Mouse (Mus musculus): ENCODE results near the gene Gsta2. TPM values are rescaled to one million over a fixed set of nuclear protein-coding genes. Genes with fewer than 3 reads are reported as not detected.
"Not testable (repeated sequence)": the region's sequence is repeated elsewhere in the genome, so short reads cannot be mapped to it uniquely, and the experiment has no call there.

Gsta2 gene
- polyA plus RNA-seq, 1 experiment from 2014 or later: 69.4 TPM

- Histone ChIP-seq H3K9me3 (ENCODE audit: control insufficient read depth, low read length) (no peaks in the 10 kb centered on the region), H3K27ac (replicated peaks) (no peak overlapping the region), H3K4me1 (replicated peaks; ENCODE audit: control insufficient read depth, insufficient read depth) (no peaks in the 10 kb centered on the region), H3K9ac (ENCODE audit: low read length) (no peak overlapping the region), H3K4me3 (ENCODE audit: low read depth, low read length) (no peak overlapping the region), H3K4me2 (replicated peaks; ENCODE audit: low read depth) (no peak overlapping the region), H3K36me3 (ENCODE audit: control insufficient read depth, insufficient read depth, low read length) (no peaks in the 10 kb centered on the region), H3K27me3 (ENCODE audit: control insufficient read depth, insufficient read depth, low read length) (no peaks in the 10 kb centered on the region)
- 76% methylated on average over 6 of the region's 6 CpGs for WGBS
- no peak for ATAC-seq (ENCODE audit: low FRiP score, low TSS enrichment)
- no peak for DNase-seq (ENCODE audit: low spot score)
- no peak for TF ChIP-seq EP300 (optimal IDR thresholded peaks at IDR 0.05)
- no peak for TF ChIP-seq CTCF (IDR thresholded peaks at IDR 0.05; ENCODE audit: low read depth)
Observed at GRCm38 (mm10) chr9:78351504-78352220, 3.9 kb downstream of the Gsta2 start.

- H3K27me3 ChIP-seq (ENCODE audit: control insufficient read depth, insufficient read depth, low read length); H3K36me3 ChIP-seq (ENCODE audit: control insufficient read depth, insufficient read depth, low read length); H3K9me3 ChIP-seq (ENCODE audit: control insufficient read depth, low read length); H3K4me2 ChIP-seq (replicated peaks; ENCODE audit: low read depth); H3K4me3 ChIP-seq (ENCODE audit: low read depth, low read length); ATAC-seq (ENCODE audit: low FRiP score, low TSS enrichment); H3K4me1 ChIP-seq (replicated peaks; ENCODE audit: control insufficient read depth, insufficient read depth); H3K27ac ChIP-seq (replicated peaks); DNase-seq (ENCODE audit: low spot score); H3K9ac ChIP-seq (ENCODE audit: low read length): not testable (repeated sequence)
Observed at GRCm38 (mm10) chr9:78350007-78350406, 5.6 kb downstream of the Gsta2 start.

- 68% methylated on average over 3 of the region's 3 CpGs for WGBS
- not testable (repeated sequence) for H3K27ac ChIP-seq (replicated peaks)
Observed at GRCm38 (mm10) chr9:78349141-78349540, 6.4 kb downstream of the Gsta2 start.

GRCm38 (mm10) chr9:78348206-78349004, 7.2 kb downstream of the Gsta2 start:
- ATAC-seq (ENCODE audit: low FRiP score, low TSS enrichment) (peak; percentile 75), DNase-seq (ENCODE audit: low spot score) (peak; percentile 48)
- not testable (repeated sequence) for H3K4me2 ChIP-seq (replicated peaks; ENCODE audit: low read depth); H3K4me3 ChIP-seq (ENCODE audit: low read depth, low read length); H3K27me3 ChIP-seq (ENCODE audit: control insufficient read depth, insufficient read depth, low read length); H3K9ac ChIP-seq (ENCODE audit: low read length); H3K9me3 ChIP-seq (ENCODE audit: control insufficient read depth, low read length); H3K36me3 ChIP-seq (ENCODE audit: control insufficient read depth, insufficient read depth, low read length); H3K4me1 ChIP-seq (replicated peaks; ENCODE audit: control insufficient read depth, insufficient read depth)
- 52% methylated on average over 6 of the region's 6 CpGs for WGBS
- H3K27ac ChIP-seq (replicated peaks): peak overlapping the region; percentile 49

More at GRCm38 (mm10) chr9:78349141-78349540, 6.4 kb downstream of the Gsta2 start:
- H3K9me3 ChIP-seq (ENCODE audit: control insufficient read depth, low read length); ATAC-seq (ENCODE audit: low FRiP score, low TSS enrichment); H3K9ac ChIP-seq (ENCODE audit: low read length); H3K4me2 ChIP-seq (replicated peaks; ENCODE audit: low read depth); DNase-seq (ENCODE audit: low spot score); H3K27me3 ChIP-seq (ENCODE audit: control insufficient read depth, insufficient read depth, low read length); H3K4me1 ChIP-seq (replicated peaks; ENCODE audit: control insufficient read depth, insufficient read depth); H3K36me3 ChIP-seq (ENCODE audit: control insufficient read depth, insufficient read depth, low read length); H3K4me3 ChIP-seq (ENCODE audit: low read depth, low read length): not testable (repeated sequence)

- TF ChIP-seq EP300 (optimal IDR thresholded peaks at IDR 0.05): no peak
- TF ChIP-seq CTCF (IDR thresholded peaks at IDR 0.05; ENCODE audit: low read depth): no peak
- no peaks in the 10 kb centered on the region for H3K4me1 ChIP-seq (replicated peaks; ENCODE audit: control insufficient read depth, insufficient read depth)
- H3K27ac ChIP-seq (replicated peaks): no peak overlapping the region
- H3K9me3 ChIP-seq (ENCODE audit: control insufficient read depth, low read length): no peaks in the 10 kb centered on the region
- H3K9ac ChIP-seq (ENCODE audit: low read length): no peak overlapping the region
- WGBS: 43% methylated on average over 3 of the region's 3 CpGs
- DNase-seq (ENCODE audit: low spot score) (peak; percentile 45), ATAC-seq (ENCODE audit: low FRiP score, low TSS enrichment) (peak; percentile 93)
- H3K27me3 ChIP-seq (ENCODE audit: control insufficient read depth, insufficient read depth, low read length): no peaks in the 10 kb centered on the region
- H3K4me2 ChIP-seq (replicated peaks; ENCODE audit: low read depth): no peak overlapping the region
- no peaks in the 10 kb centered on the region for H3K36me3 ChIP-seq (ENCODE audit: control insufficient read depth, insufficient read depth, low read length)
- H3K4me3 ChIP-seq (ENCODE audit: low read depth, low read length): no peak overlapping the region
Observed at GRCm38 (mm10) chr9:78347004-78347403, 8.6 kb downstream of the Gsta2 start.

- H3K4me2 ChIP-seq (replicated peaks; ENCODE audit: low read depth); H3K4me3 ChIP-seq (ENCODE audit: low read depth, low read length); ATAC-seq (ENCODE audit: low FRiP score, low TSS enrichment); H3K27ac ChIP-seq (replicated peaks); H3K4me1 ChIP-seq (replicated peaks; ENCODE audit: control insufficient read depth, insufficient read depth); DNase-seq (ENCODE audit: low spot score); H3K9me3 ChIP-seq (ENCODE audit: control insufficient read depth, low read length); H3K27me3 ChIP-seq (ENCODE audit: control insufficient read depth, insufficient read depth, low read length); H3K36me3 ChIP-seq (ENCODE audit: control insufficient read depth, insufficient read depth, low read length); H3K9ac ChIP-seq (ENCODE audit: low read length): not testable (repeated sequence)
- WGBS: 48% methylated on average over 3 of the region's 4 CpGs
Observed at GRCm38 (mm10) chr9:78345235-78345634, 10.4 kb downstream of the Gsta2 start.

- H3K9me3 ChIP-seq (ENCODE audit: control insufficient read depth, low read length); H3K36me3 ChIP-seq (ENCODE audit: control insufficient read depth, insufficient read depth, low read length); H3K27me3 ChIP-seq (ENCODE audit: control insufficient read depth, insufficient read depth, low read length); H3K4me1 ChIP-seq (replicated peaks; ENCODE audit: control insufficient read depth, insufficient read depth); H3K9ac ChIP-seq (ENCODE audit: low read length); H3K27ac ChIP-seq (replicated peaks); DNase-seq (ENCODE audit: low spot score); ATAC-seq (ENCODE audit: low FRiP score, low TSS enrichment); H3K4me3 ChIP-seq (ENCODE audit: low read depth, low read length); H3K4me2 ChIP-seq (replicated peaks; ENCODE audit: low read depth): not testable (repeated sequence)
- WGBS: 88% methylated on average over 9 of the region's 9 CpGs
Observed at GRCm38 (mm10) chr9:78343055-78343454, 12.5 kb downstream of the Gsta2 start.

GRCm38 (mm10) chr9:78342494-78342893, 13.1 kb downstream of the Gsta2 start:
- 80% methylated on average over 4 of the region's 4 CpGs for WGBS
- H3K4me1 ChIP-seq (replicated peaks; ENCODE audit: control insufficient read depth, insufficient read depth); H3K9me3 ChIP-seq (ENCODE audit: control insufficient read depth, low read length); DNase-seq (ENCODE audit: low spot score); H3K9ac ChIP-seq (ENCODE audit: low read length); ATAC-seq (ENCODE audit: low FRiP score, low TSS enrichment); H3K36me3 ChIP-seq (ENCODE audit: control insufficient read depth, insufficient read depth, low read length); H3K27me3 ChIP-seq (ENCODE audit: control insufficient read depth, insufficient read depth, low read length); H3K4me3 ChIP-seq (ENCODE audit: low read depth, low read length); H3K27ac ChIP-seq (replicated peaks); H3K4me2 ChIP-seq (replicated peaks; ENCODE audit: low read depth): not testable (repeated sequence)
